Mouse (Mus musculus): ENCODE measurements around the gene Gm2026. TPM values are rescaled to one million over a fixed set of nuclear protein-coding genes. Genes with fewer than 3 reads are reported as not detected.
"Not testable (repeated sequence)": the region's sequence is repeated elsewhere in the genome, so short reads cannot be mapped to it uniquely, and the experiment has no call there.

Gm2026 gene
- polyA plus RNA-seq (2015; fragmentation: Nextera tagmentation; extraction: Ambion mirVana), result 16.2 and 20.8 TPM in 2 replicates

DNA sequence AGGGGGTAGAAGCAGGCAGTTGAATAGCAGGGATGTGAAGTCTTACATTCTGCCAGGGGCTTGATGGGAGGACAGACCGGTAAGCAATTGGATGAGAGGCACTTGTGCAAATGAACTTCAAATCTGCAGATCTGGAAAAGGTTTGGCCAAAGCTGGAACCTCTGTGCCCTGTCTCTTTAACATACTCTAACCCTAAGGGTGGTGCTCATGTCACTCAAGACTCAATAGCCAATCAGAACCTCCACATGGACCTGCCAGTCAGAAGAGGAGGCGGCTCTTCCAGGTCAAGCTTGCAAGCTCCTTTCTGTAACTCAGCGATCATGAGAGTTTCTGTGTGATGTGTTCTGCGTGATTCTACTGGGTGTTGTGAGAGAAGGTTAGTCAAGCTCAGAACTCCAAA, at the start of gene Gm2026:
Gene Gm2026, plus strand, starts transcription at position 301 of the 400 bp plus-strand sequence.
- ATAC-seq; H3K36me3 ChIP-seq (ENCODE audit: control insufficient read depth, insufficient read depth, low read length); H3K9me3 ChIP-seq (ENCODE audit: control insufficient read depth, low read length); H3K4me2 ChIP-seq (ENCODE audit: low read depth, low read length); H3K27ac ChIP-seq (ENCODE audit: low read length); H3K9ac ChIP-seq (ENCODE audit: low read depth, low read length); H3K4me1 ChIP-seq (ENCODE audit: control insufficient read depth, insufficient read depth, low read length); H3K27me3 ChIP-seq (replicated peaks; ENCODE audit: control insufficient read depth, insufficient read depth, low read length); H3K4me3 ChIP-seq (ENCODE audit: low read length): not testable (repeated sequence)
- no CpG with 5 or more reads among the region's 4 CpGs for WGBS

- H3K27me3 ChIP-seq (replicated peaks; ENCODE audit: control insufficient read depth, insufficient read depth, low read length); H3K4me1 ChIP-seq (ENCODE audit: control insufficient read depth, insufficient read depth, low read length); H3K4me2 ChIP-seq (ENCODE audit: low read depth, low read length); H3K36me3 ChIP-seq (ENCODE audit: control insufficient read depth, insufficient read depth, low read length); ATAC-seq; H3K9ac ChIP-seq (ENCODE audit: low read depth, low read length); H3K27ac ChIP-seq (ENCODE audit: low read length); H3K4me3 ChIP-seq (ENCODE audit: low read length); H3K9me3 ChIP-seq (ENCODE audit: control insufficient read depth, low read length): not testable (repeated sequence)
- no CpG with 5 or more reads among the region's 6 CpGs for WGBS
Observed at GRCm38 (mm10) chr2:175931000-175931399, 34.1 kb upstream of the Gm2026 start, which contains the start of gene Zfp966. Gene Zfp966, minus strand, starts transcription at chr2:175931100.

Other genes with a start within 250 kb of the Gm2026 start
- not detected in 2 replicates for gene Gm2007, start 223.8 kb upstream of the Gm2026 start, polyA plus RNA-seq (2015; fragmentation: Nextera tagmentation; extraction: Ambion mirVana)
- 3.0 and 6.4 TPM in 2 replicates for gene Gm14288, start 164.2 kb upstream of the Gm2026 start, polyA plus RNA-seq (2015; fragmentation: Nextera tagmentation; extraction: Ambion mirVana)
- 13.5 TPM in 2 replicates for gene Gm6710, start 96.1 kb upstream of the Gm2026 start, polyA plus RNA-seq (2015; fragmentation: Nextera tagmentation; extraction: Ambion mirVana)
- 1.6 and 2.2 TPM in 2 replicates for gene Zfp966, start 34.2 kb upstream of the Gm2026 start, polyA plus RNA-seq (2015; fragmentation: Nextera tagmentation; extraction: Ambion mirVana)
- gene Gm2004, start 184.5 kb downstream of the Gm2026 start, polyA plus RNA-seq (2015; fragmentation: Nextera tagmentation; extraction: Ambion mirVana), result 1.4 TPM in 2 replicates